Mouse (Mus musculus) cortical plate, adult 2 months (tissue): ENCODE data around the gene Zfp275. TPM values are rescaled to one million over a fixed set of nuclear protein-coding genes. Genes with fewer than 3 reads are reported as not detected.

Experiments used
- H3K27ac ChIP-seq: fragments of 200-500 bp; 2 replicates; pipeline ENCODE4 v1.5.1; 2012; ENCODE audit warnings: low read length, control low read depth, inconsistent platforms; ENCODE audit not compliant: insufficient read depth
- H3K4me1 ChIP-seq: fragments of 200-500 bp; 2 replicates; pipeline ENCODE4 v1.6.1; 2011; ENCODE audit warnings: low read length; ENCODE audit not compliant: control insufficient read depth, insufficient read depth
- H3K4me3 ChIP-seq: fragments of 200-500 bp; 2 replicates; pipeline ENCODE4 v1.5.1; 2011; ENCODE audit warnings: mild to moderate bottlenecking, low read length, control low read depth; ENCODE audit not compliant: insufficient read depth
- CTCF ChIP-seq: fragments of 200-500 bp; IDR thresholded peaks from 2 replicates; pipeline ENCODE4 v1.5.1; 2011; ENCODE audit warnings: mild to moderate bottlenecking, control low read depth, low read length; ENCODE audit not compliant: insufficient read depth; ENCODE audit errors: extremely low read depth
- POLR2A ChIP-seq: fragments of 200-500 bp; IDR thresholded peaks from 2 replicates; pipeline ENCODE4 v1.6.1; 2011; ENCODE audit warnings: mild to moderate bottlenecking, low read length, control low read depth; ENCODE audit not compliant: insufficient read depth; ENCODE audit errors: extremely low read depth
- polyA plus RNA-seq: library from polyadenylated mRNA; depleted of rRNA; stranded (reverse); fragments of >200 nt; gene quantifications from 2 replicates; pipeline ENCODE4 v1.2.3, GENCODE M21; 2012; rRNA removed

The Zfp275 gene
- polyA plus RNA-seq, 1 experiment: 17.5 TPM

DNA sequence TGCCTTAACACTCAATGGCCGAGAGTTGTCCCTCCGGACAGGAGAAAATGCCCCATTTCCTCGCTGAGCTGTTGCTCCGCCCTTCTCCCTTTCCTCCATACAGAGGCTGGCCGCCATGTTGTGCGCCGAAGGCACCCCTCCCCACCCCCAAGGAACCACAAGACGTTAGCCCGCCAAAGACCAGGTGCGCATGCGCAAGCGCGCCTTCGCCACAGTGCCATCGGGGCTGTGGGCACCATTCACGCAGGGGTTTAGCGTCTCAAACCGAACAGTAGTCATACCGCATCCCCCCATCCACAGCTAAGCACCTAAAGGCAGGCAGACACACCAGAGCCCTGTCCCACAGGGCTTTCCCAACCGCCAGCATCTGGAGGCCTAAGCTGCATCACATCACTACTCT, 58.5 kb downstream of the Zfp275 start:
- Histone ChIP-seq H3K4me3 (no peak overlapping the region), H3K27ac (no peak overlapping the region), H3K4me1 (no peaks in the 10 kb centered on the region)
- TF ChIP-seq POLR2A: no peak

DNA sequence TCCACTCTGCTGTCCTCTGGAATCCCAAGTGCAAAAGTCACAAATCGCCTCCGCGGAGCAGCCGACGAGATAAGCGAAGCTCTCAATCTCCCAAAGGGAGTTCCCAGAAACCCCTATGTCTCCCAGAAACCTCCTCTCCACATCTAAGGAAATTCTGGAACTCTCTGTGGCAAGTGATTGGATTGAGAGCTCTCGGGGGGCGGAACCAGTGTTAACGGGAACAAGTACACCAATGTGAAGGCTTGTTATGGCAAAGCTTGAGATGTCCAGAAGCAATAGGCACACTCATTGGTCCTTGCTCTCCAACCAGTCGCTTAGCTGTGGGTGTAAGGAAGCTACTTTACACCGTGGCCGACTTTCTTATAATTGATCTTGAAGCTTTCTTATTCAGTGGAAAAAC, 59.2 kb downstream of the Zfp275 start:
- no peak overlapping the region for H3K27ac ChIP-seq
- no peaks in the 10 kb centered on the region for H3K4me1 ChIP-seq
- TF ChIP-seq POLR2A (no peak), CTCF (no peak)
- no peak overlapping the region for H3K4me3 ChIP-seq

Other genes starting within 250 kb of the Zfp275 start
- gene Xlr3a, start 245.5 kb upstream of the Zfp275 start, polyA plus RNA-seq: 2.0 and 3.6 TPM in 2 replicates
- gene Gm14685, start 225.6 kb upstream of the Zfp275 start, polyA plus RNA-seq: 0.28 and 0.31 TPM in 2 replicates
- not detected in 2 replicates for gene Xlr5b, start 193.8 kb upstream of the Zfp275 start, polyA plus RNA-seq
- 0.52 and 0.55 TPM in 2 replicates for gene DXBay18, start 193.2 kb upstream of the Zfp275 start, polyA plus RNA-seq
- not detected in 2 replicates for gene Spin2d, start 165.6 kb upstream of the Zfp275 start, polyA plus RNA-seq
- gene Xlr3b, start 150.4 kb upstream of the Zfp275 start, polyA plus RNA-seq: 4.6 and 5.3 TPM in 2 replicates
- 0.93 and 1.6 TPM in 2 replicates for gene Xlr4b, start 128.3 kb upstream of the Zfp275 start, polyA plus RNA-seq
- gene F8a, start 114.3 kb upstream of the Zfp275 start, polyA plus RNA-seq: 14.9 and 15.2 TPM in 2 replicates
- 0.17 and 0.29 TPM in 2 replicates for gene Xlr4c, start 99.5 kb upstream of the Zfp275 start, polyA plus RNA-seq
- not detected in 2 replicates for gene Xlr3c, start 77.2 kb upstream of the Zfp275 start, polyA plus RNA-seq
- not detected in 2 replicates for gene Xlr5a, start 49.6 kb upstream of the Zfp275 start, polyA plus RNA-seq
- not detected in 2 replicates for gene Xlr5c, start 49.6 kb upstream of the Zfp275 start, polyA plus RNA-seq
- not detected in 2 replicates for gene Gm45015, start 5.8 kb upstream of the Zfp275 start, polyA plus RNA-seq
- 0.08 and 0.13 TPM in 2 replicates for gene Gm18336, start 56.1 kb downstream of the Zfp275 start, polyA plus RNA-seq
- 0.90 and 1.0 TPM in 2 replicates for gene Zfp92, start 68.5 kb downstream of the Zfp275 start, polyA plus RNA-seq
- not detected in 2 replicates for gene Trex2, start 92.7 kb downstream of the Zfp275 start, polyA plus RNA-seq
- 9.8 and 10.2 TPM in 2 replicates for gene Haus7, start 116.4 kb downstream of the Zfp275 start, polyA plus RNA-seq
- 16.3 and 16.6 TPM in 2 replicates for gene Bgn, start 141.0 kb downstream of the Zfp275 start, polyA plus RNA-seq
- gene Atp2b3, start 160.5 kb downstream of the Zfp275 start, polyA plus RNA-seq: 41.7 and 46.2 TPM in 2 replicates